Mouse (Mus musculus): ENCODE results near the gene S100pbp. TPM values are rescaled to one million over a fixed set of nuclear protein-coding genes. Genes with fewer than 3 reads are reported as not detected.

S100pbp gene
- polyA plus RNA-seq, 1 experiment from 2014 or later, result 6.9 TPM

GRCm38 (mm10) chr4:129105356-129105755, 84.2 kb downstream of the S100pbp start, which contains the start of gene Tmem54:
Gene Tmem54, plus strand, starts transcription at chr4:129105548.
- H3K27ac ChIP-seq (ENCODE audit: low read depth, low read length), result peak within 1 kb of the TSS; percentile 91
- peak within 1 kb of the TSS; percentile 59 for H3K4me3 ChIP-seq (ENCODE audit: low read depth, low read length)
- WGBS, result 2% methylated on average over 40 of the region's 40 CpGs
- H3K36me3 ChIP-seq (ENCODE audit: control insufficient read depth, insufficient read depth), result peaks cover 5% of the 10 kb centered on the region; the same call in 1 of the 2 replicates
- no peaks in the 10 kb centered on the region; the same call in 1 of the 2 replicates for H3K4me1 ChIP-seq (replicated peaks; ENCODE audit: control insufficient read depth, insufficient read depth, low read length)
- peak within 1 kb of the TSS; percentile 65 for H3K9ac ChIP-seq (ENCODE audit: low read depth, low read length)
- H3K9me3 ChIP-seq (ENCODE audit: control insufficient read depth), result no peaks in the 10 kb centered on the region
- ATAC-seq, result peak; percentile 48
- no peak for TF ChIP-seq CTCF (IDR thresholded peaks at IDR 0.05; ENCODE audit: low read depth)
- H3K27me3 ChIP-seq (replicated peaks; ENCODE audit: control insufficient read depth, insufficient read depth, low read length), result no peaks in the 10 kb centered on the region
- H3K4me2 ChIP-seq (replicated peaks; ENCODE audit: low read depth), result peak within 1 kb of the TSS; percentile 71

DNA sequence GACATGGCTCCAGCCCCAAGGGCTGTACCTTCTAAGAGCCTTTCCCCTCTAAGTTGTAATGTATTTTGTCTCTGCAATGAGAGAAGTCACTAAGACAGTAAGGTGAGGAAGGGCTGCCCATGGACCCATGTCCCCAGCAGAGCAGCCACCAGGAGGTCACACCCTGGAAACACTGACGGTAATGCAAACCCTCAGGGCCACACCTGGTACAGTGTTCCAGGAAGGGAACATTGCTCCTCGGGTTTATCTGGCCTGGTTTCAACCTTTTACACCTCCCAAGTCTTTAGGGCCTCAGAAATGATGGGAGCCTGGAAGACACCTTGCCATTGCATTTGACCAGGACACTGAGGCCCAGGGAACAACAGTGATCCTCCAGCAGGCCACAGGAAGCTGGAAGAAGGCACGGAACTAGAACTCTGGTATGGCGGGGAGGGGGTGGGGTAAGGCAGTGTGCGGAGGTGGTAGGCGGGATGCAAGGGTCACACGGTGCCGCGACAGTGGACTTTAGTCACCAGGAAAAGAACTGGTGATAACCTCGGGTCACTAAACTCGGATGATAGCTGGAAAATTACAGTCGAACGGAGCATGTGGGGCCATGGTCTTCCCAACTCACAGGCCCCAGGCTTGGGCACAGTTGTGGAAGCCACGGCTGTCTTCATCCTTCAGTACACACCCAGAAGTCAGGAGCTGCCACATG, 87.2 kb downstream of the S100pbp start:
- Histone ChIP-seq H3K9me3 (ENCODE audit: control insufficient read depth) (no peaks in the 10 kb centered on the region), H3K4me3 (ENCODE audit: low read depth, low read length) (no peak overlapping the region), H3K4me2 (replicated peaks; ENCODE audit: low read depth) (0 out of 2 replicates have a peak overlapping the region, but pooled peaks have one; percentile 9), H3K4me1 (replicated peaks; ENCODE audit: control insufficient read depth, insufficient read depth, low read length) (no peaks in the 10 kb centered on the region), H3K27me3 (replicated peaks; ENCODE audit: control insufficient read depth, insufficient read depth, low read length) (no peaks in the 10 kb centered on the region), H3K9ac (ENCODE audit: low read depth, low read length) (no peak overlapping the region), H3K36me3 (ENCODE audit: control insufficient read depth, insufficient read depth) (no peaks in the 10 kb centered on the region), H3K27ac (ENCODE audit: low read depth, low read length) (peak overlapping the region; percentile 89)
- 38% methylated on average over 14 of the region's 14 CpGs for WGBS
- peak; percentile 48; the same call in 1 of the 2 replicates for TF ChIP-seq CTCF (IDR thresholded peaks at IDR 0.05; ENCODE audit: low read depth)
- peak; percentile 89 for ATAC-seq

Other genes starting within 250 kb of the S100pbp start
- 13.1 and 13.3 TPM in 2 replicates for gene Azin2, start 227.3 kb downstream of the S100pbp start, polyA plus RNA-seq (2015; fragmentation: Nextera tagmentation; extraction: Ambion mirVana)
- gene Ak2, start 197.8 kb downstream of the S100pbp start, polyA plus RNA-seq (2015; fragmentation: Nextera tagmentation; extraction: Ambion mirVana), result 538 and 552 TPM in 2 replicates
- gene Rnf19b, start 131.5 kb downstream of the S100pbp start, polyA plus RNA-seq (2015; fragmentation: Nextera tagmentation; extraction: Ambion mirVana), result 11.0 and 12.2 TPM in 2 replicates
- 363 and 366 TPM in 2 replicates for gene Tmem54, start 84.2 kb downstream of the S100pbp start, polyA plus RNA-seq (2015; fragmentation: Nextera tagmentation; extraction: Ambion mirVana)
- 3.9 and 4.6 TPM in 2 replicates for gene Hpca, start 67.7 kb downstream of the S100pbp start, polyA plus RNA-seq (2015; fragmentation: Nextera tagmentation; extraction: Ambion mirVana)
- gene Fndc5, start 52.7 kb downstream of the S100pbp start, polyA plus RNA-seq (2015; fragmentation: Nextera tagmentation; extraction: Ambion mirVana), result 14.5 and 15.4 TPM in 2 replicates
- gene Yars, start within 50 bp of the S100pbp start, polyA plus RNA-seq (2015; fragmentation: Nextera tagmentation; extraction: Ambion mirVana), result 35.6 and 41.8 TPM in 2 replicates
- 14.3 and 15.1 TPM in 2 replicates for gene C77080, start 71.7 kb upstream of the S100pbp start, polyA plus RNA-seq (2015; fragmentation: Nextera tagmentation; extraction: Ambion mirVana)
- gene Sync, start 97.9 kb upstream of the S100pbp start, polyA plus RNA-seq (2015; fragmentation: Nextera tagmentation; extraction: Ambion mirVana), result 1.3 and 1.6 TPM in 2 replicates
- gene Rbbp4, start 145.6 kb upstream of the S100pbp start, polyA plus RNA-seq (2015; fragmentation: Nextera tagmentation; extraction: Ambion mirVana), result 159 and 175 TPM in 2 replicates
- 92.9 and 94.5 TPM in 2 replicates for gene Zbtb8os, start 146.0 kb upstream of the S100pbp start, polyA plus RNA-seq (2015; fragmentation: Nextera tagmentation; extraction: Ambion mirVana)
- 6.8 and 7.1 TPM in 2 replicates for gene Zbtb8a, start 188.4 kb upstream of the S100pbp start, polyA plus RNA-seq (2015; fragmentation: Nextera tagmentation; extraction: Ambion mirVana)

Data from intestine, postnatal 0 days (tissue).